Mouse (Mus musculus): ENCODE measurements around the gene Gm20772. TPM values are rescaled to one million over a fixed set of nuclear protein-coding genes. Genes with fewer than 3 reads are reported as not detected.
"Not testable (repeated sequence)": the region's sequence is repeated elsewhere in the genome, so short reads cannot be mapped to it uniquely, and the experiment has no call there.

The Gm20772 gene
- not detected in 2 replicates for polyA plus RNA-seq (2011; ENCODE audit: insufficient read depth, insufficient read length, low read depth, missing spikeins)

GRCm38 (mm10) chrY:17874441-17874840 lies at the start of gene Gm20772, which contains the start of gene Gm20831:
Gene Gm20772, plus strand, starts transcription at chrY:17874741.
Gene Gm20831, plus strand, starts transcription at chrY:17874741.
- not testable (repeated sequence) for H3K9me3 ChIP-seq (replicated peaks; ENCODE audit: control insufficient read depth, insufficient read depth, low read length, poor library complexity, severe bottlenecking); H3K36me3 ChIP-seq (ENCODE audit: control insufficient read depth, insufficient read depth, low read length, poor library complexity, severe bottlenecking); H3K27me3 ChIP-seq (ENCODE audit: control insufficient read depth, insufficient read depth, low read length, poor library complexity, severe bottlenecking); H3K9ac ChIP-seq (ENCODE audit: low read depth, poor library complexity, severe bottlenecking); H3K4me1 ChIP-seq (ENCODE audit: control insufficient read depth, insufficient read depth, low read length); H3K27ac ChIP-seq (ENCODE audit: insufficient read depth, low read length); H3K4me3 ChIP-seq (ENCODE audit: low read depth, low read length)

DNA sequence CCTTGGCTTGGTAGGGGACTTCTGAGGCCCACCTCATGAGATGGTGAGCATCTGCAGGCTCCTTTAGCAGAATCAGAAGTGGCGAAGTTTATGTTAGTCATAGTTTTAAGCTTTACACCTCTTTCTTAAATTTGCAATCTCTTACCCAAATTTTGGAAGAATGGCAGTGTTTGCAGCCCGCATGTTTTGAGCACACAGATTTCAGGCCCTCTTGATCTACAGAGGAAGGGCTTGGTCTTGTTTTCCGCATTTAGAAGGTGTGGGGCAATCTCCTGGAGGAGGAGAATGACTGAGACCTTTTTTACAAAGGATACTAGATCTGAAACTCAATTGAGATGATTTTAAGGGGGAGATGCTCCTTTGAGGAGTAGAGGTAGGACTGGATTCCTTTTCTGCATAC lies 28.4 kb upstream of the Gm20772 start, which contains the start of gene Gm21904:
Gene Gm21904, minus strand, starts transcription at position 101 of the 400 bp plus-strand sequence.
- not testable (repeated sequence) for H3K27me3 ChIP-seq (ENCODE audit: control insufficient read depth, insufficient read depth, low read length, poor library complexity, severe bottlenecking); H3K27ac ChIP-seq (ENCODE audit: insufficient read depth, low read length); H3K9ac ChIP-seq (ENCODE audit: low read depth, poor library complexity, severe bottlenecking); H3K4me1 ChIP-seq (ENCODE audit: control insufficient read depth, insufficient read depth, low read length); H3K4me3 ChIP-seq (ENCODE audit: low read depth, low read length); H3K36me3 ChIP-seq (ENCODE audit: control insufficient read depth, insufficient read depth, low read length, poor library complexity, severe bottlenecking); H3K9me3 ChIP-seq (replicated peaks; ENCODE audit: control insufficient read depth, insufficient read depth, low read length, poor library complexity, severe bottlenecking)

Other genes starting within 250 kb of the Gm20772 start
- not detected in 2 replicates for gene Gm21904, start 28.5 kb upstream of the Gm20772 start, polyA plus RNA-seq (2011; ENCODE audit: insufficient read depth, insufficient read length, low read depth, missing spikeins)
- gene Gm20831, start within 50 bp of the Gm20772 start, polyA plus RNA-seq (2011; ENCODE audit: insufficient read depth, insufficient read length, low read depth, missing spikeins) = not detected in 2 replicates
- not detected in 2 replicates for gene Srsy, start 62.6 kb downstream of the Gm20772 start, polyA plus RNA-seq (2011; ENCODE audit: insufficient read depth, insufficient read length, low read depth, missing spikeins)
- gene Gm21764, start 187.1 kb downstream of the Gm20772 start, polyA plus RNA-seq (2011; ENCODE audit: insufficient read depth, insufficient read length, low read depth, missing spikeins) = not detected in 2 replicates
- gene Ssty1, start 214.4 kb downstream of the Gm20772 start, polyA plus RNA-seq (2011; ENCODE audit: insufficient read depth, insufficient read length, low read depth, missing spikeins) = not detected in 2 replicates